ENCODE assay signal across 17 mouse cellular contexts in the genomic region with DNA sequence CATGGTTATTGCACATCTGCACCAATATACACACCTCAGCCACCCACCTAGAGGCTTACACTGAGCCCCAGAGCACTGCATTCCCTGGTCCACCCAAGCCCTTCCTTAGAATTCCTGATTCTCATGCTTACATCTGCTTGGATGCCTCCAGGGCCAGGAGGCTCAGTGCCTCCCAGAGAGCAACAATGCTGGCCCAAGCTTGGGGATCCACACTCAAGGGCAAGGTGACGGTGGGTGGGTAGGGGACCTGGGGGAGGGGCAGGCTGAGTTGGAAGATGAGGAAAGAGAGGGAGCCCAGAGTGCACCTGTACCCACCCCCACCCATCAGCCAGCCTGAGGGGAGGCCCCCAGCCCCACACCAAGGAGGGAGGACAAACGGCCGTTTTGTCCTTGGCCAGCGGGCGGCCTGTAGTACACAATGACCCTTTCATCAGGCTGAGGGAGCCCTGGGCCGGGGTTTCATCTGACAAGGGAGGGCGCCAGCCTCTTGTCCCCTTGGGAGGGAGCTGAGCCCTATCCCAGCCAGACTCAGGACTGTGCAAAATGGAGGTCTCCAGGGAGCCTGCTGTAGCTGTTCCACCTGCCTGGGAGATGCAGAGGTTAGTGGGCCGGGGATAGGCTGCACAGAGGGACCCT. TPM values are rescaled to one million over a fixed set of nuclear protein-coding genes. Genes with fewer than 3 reads are reported as not detected.
DNase-seq lines count a peak whose midpoint lies in the region; ATAC-seq and TF ChIP-seq lines count a peak whose summit lies in the region.
"Had no signal": no experiment of that assay in that cellular context is flagged by ENCODE, and none has a peak within 500 bp of the region (broad histone marks: within the 10 kb centered on the region; RNA-seq: fewer than 3 reads in every experiment).

No protein-coding gene starts in this region.

- TF ChIP-seq POLR2A in cortical plate, adult 2 months (IDR thresholded peaks at IDR 0.05; ENCODE audit: extremely low read depth, insufficient read depth, low read length) = no peak
- no peak for TF ChIP-seq POLR2A in heart, adult 2 months (IDR thresholded peaks at IDR 0.05; ENCODE audit: insufficient read depth, low read depth, low read length)

- peak; percentile 38 for DNase-seq in layer of hippocampus, adult 9-11 months
- DNase-seq in layer of hippocampus, postnatal 36 days = no peak
- no peak for DNase-seq in heart, adult 2 months
- DNase-seq in heart, adult 8-10 months (ENCODE audit: low spot score) = no peak
- no peak for DNase-seq in gastrocnemius, adult 8-10 months (ENCODE audit: low spot score in 2 of 2)
- DNase-seq: adrenal gland, postnatal 25 days; cerebellum, adult 18-20 months; left cerebral cortex, postnatal 4 days; lung, postnatal 4 days; right cerebral cortex, postnatal 4 days had no signal

- peak; percentile 42; the same call in 1 of the 2 replicates for ATAC-seq in hindbrain, embryonic 15.5 days (ENCODE audit: low FRiP score, low read depth)
- ATAC-seq in neural tube, embryonic 13.5 days (ENCODE audit: low read depth) = no peak
- ATAC-seq: CD4-positive, CD25-positive, alpha-beta regulatory T cell, adult 4 months had no signal

- H3K9ac ChIP-seq in hindbrain, embryonic 15.5 days = no peak overlapping the region
- H3K9ac ChIP-seq in neural tube, embryonic 13.5 days = 0 out of 2 replicates have a peak overlapping the region, but pooled peaks have one; percentile 22
- no peak overlapping the region for H3K9ac ChIP-seq in heart, adult 2 months (ENCODE audit: low read depth, low read length)
- H3K9ac ChIP-seq: embryonic facial prominence, embryonic 13.5 days; liver, embryonic 15.5 days had no signal

- H3K79me2 ChIP-seq in heart, adult 2 months (replicated peaks; ENCODE audit: control insufficient read depth, insufficient read depth, low read length) = no peaks in the 10 kb centered on the region

- no peaks in the 10 kb centered on the region for H3K36me3 ChIP-seq in hindbrain, embryonic 15.5 days
- H3K36me3 ChIP-seq in neural tube, embryonic 13.5 days = no peaks in the 10 kb centered on the region
- H3K36me3 ChIP-seq in heart, adult 2 months (ENCODE audit: control insufficient read depth, insufficient read depth, low read length) = no peaks in the 10 kb centered on the region
- H3K36me3 ChIP-seq: embryonic facial prominence, embryonic 13.5 days; liver, embryonic 15.5 days had no signal

- WGBS in hindbrain, embryonic 15.5 days = 24% methylated on average over 8 of the region's 8 CpGs
- 16% methylated on average over 8 of the region's 8 CpGs for WGBS in neural tube, embryonic 13.5 days
- WGBS in heart, adult 2 months = 69% methylated on average over 8 of the region's 8 CpGs

- peaks cover 23% of the 10 kb centered on the region for H3K27me3 ChIP-seq in hindbrain, embryonic 15.5 days
- H3K27me3 ChIP-seq in neural tube, embryonic 13.5 days = peaks cover 37% of the 10 kb centered on the region
- H3K27me3 ChIP-seq in heart, adult 2 months (ENCODE audit: control insufficient read depth, insufficient read depth, low read length) = peaks cover 10% of the 10 kb centered on the region; the same call in 1 of the 2 replicates

- intact Hi-C loops in heart, adult 2 months (cut with DNase I) = no loop called here

- no peak for TF ChIP-seq CTCF in cortical plate, adult 2 months (IDR thresholded peaks at IDR 0.05; ENCODE audit: extremely low read depth, insufficient read depth, low read length)
- no peak for TF ChIP-seq CTCF in heart, adult 2 months (IDR thresholded peaks at IDR 0.05)

- H3K9me3 ChIP-seq in hindbrain, embryonic 15.5 days = no peaks in the 10 kb centered on the region
- H3K9me3 ChIP-seq in neural tube, embryonic 13.5 days = no peaks in the 10 kb centered on the region
- H3K9me3 ChIP-seq: embryonic facial prominence, embryonic 13.5 days; liver, embryonic 15.5 days had no signal

- peak overlapping the region; percentile 48; the same call in 1 of the 2 replicates for H3K27ac ChIP-seq in cortical plate, adult 2 months (ENCODE audit: insufficient read depth, low read length)
- peak overlapping the region; percentile 47 for H3K27ac ChIP-seq in hindbrain, embryonic 15.5 days (replicated peaks)
- no peak overlapping the region; the same call in 1 of the 2 replicates for H3K27ac ChIP-seq in neural tube, embryonic 13.5 days (replicated peaks)
- H3K27ac ChIP-seq in heart, adult 2 months = no peak overlapping the region
- H3K27ac ChIP-seq: embryonic facial prominence, embryonic 13.5 days; liver, embryonic 15.5 days had no signal

- no peak overlapping the region for H3K4me2 ChIP-seq in hindbrain, embryonic 15.5 days
- no peak overlapping the region for H3K4me2 ChIP-seq in neural tube, embryonic 13.5 days
- H3K4me2 ChIP-seq: embryonic facial prominence, embryonic 13.5 days; heart, embryonic 11.5 days; liver, embryonic 15.5 days had no signal

- TF ChIP-seq EP300 in heart, adult 2 months (IDR thresholded peaks at IDR 0.05; ENCODE audit: insufficient read depth, low read depth, low read length) = no peak

- H3K4me3 ChIP-seq in cortical plate, adult 2 months (ENCODE audit: insufficient read depth, low read length) = no peak overlapping the region
- H3K4me3 ChIP-seq in hindbrain, embryonic 15.5 days = no peak overlapping the region
- no peak overlapping the region for H3K4me3 ChIP-seq in neural tube, embryonic 13.5 days
- H3K4me3 ChIP-seq in heart, adult 2 months = no peak overlapping the region
- H3K4me3 ChIP-seq: embryonic facial prominence, embryonic 13.5 days; liver, embryonic 15.5 days had no signal

- peaks cover 5% of the 10 kb centered on the region; the same call in 1 of the 2 replicates for H3K4me1 ChIP-seq in cortical plate, adult 2 months (ENCODE audit: control insufficient read depth, insufficient read depth, low read length)
- H3K4me1 ChIP-seq in hindbrain, embryonic 15.5 days (replicated peaks) = peaks cover 46% of the 10 kb centered on the region
- H3K4me1 ChIP-seq in neural tube, embryonic 13.5 days (replicated peaks) = peaks cover 87% of the 10 kb centered on the region
- H3K4me1 ChIP-seq in heart, adult 2 months (ENCODE audit: control insufficient read depth, insufficient read depth, low read length) = no peaks in the 10 kb centered on the region
- H3K4me1 ChIP-seq: liver, embryonic 15.5 days had no signal

RNA-seq across cellular contexts. Expression of a gene that starts 9.5 kb away (rescaled TPM):
- 10 to 100 TPM; 44.7 to 48.8 TPM for total RNA-seq in layer of hippocampus, postnatal 36 days (2021)
- polyA plus RNA-seq in cortical plate, adult 2 months (2012; rRNA removed) = 21.7 and 22.7 TPM in 2 replicates
- polyA plus RNA-seq in hindbrain, embryonic 15.5 days (2015; fragmentation: Nextera tagmentation; extraction: Ambion mirVana) = 28.8 and 42.8 TPM in 2 replicates
- polyA plus RNA-seq in neural tube, embryonic 13.5 days (2015; fragmentation: Nextera tagmentation; extraction: Ambion mirVana) = 34.2 and 37.7 TPM in 2 replicates
- under 1 TPM; 0.14 to 0.18 TPM for total RNA-seq in heart, adult 2 months (2021)
- polyA plus RNA-seq in heart, adult 2 months (2012; rRNA removed) = 0.12 and 0.41 TPM in 2 replicates
- under 1 TPM in 3 of 4 experiments, not detected in 1; 0.06 to 0.19 (median 0.14) TPM for total RNA-seq in heart, adult 8-10 months (2022)
- under 1 TPM in 1 of 4 experiments, not detected in 3; 0.19 TPM for total RNA-seq in gastrocnemius, adult 8-10 months (2022)
- polyA plus RNA-seq: CD4-positive, CD25-positive, alpha-beta regulatory T cell, adult 4 months had no signal

Comparison
In these comparisons a context has a peak if more than half of its experiments do, and no peak if none do; other contexts are left out.
1. H3K27ac ChIP-seq: peak in cortical plate, adult 2 months (single experiment) and hindbrain, embryonic 15.5 days (single experiment); none in neural tube, embryonic 13.5 days (single experiment) and heart, adult 2 months (single experiment).
2. RNA of a gene that starts 9.5 kb away (total RNA-seq): 44.7 to 48.8 TPM in layer of hippocampus, postnatal 36 days; 0.14 to 0.18 TPM in heart, adult 2 months, 0.06 to 0.19 TPM in heart, adult 8-10 months and 0.19 TPM in gastrocnemius, adult 8-10 months; every median in the first group is over 10 times any median in the second.